Mouse (Mus musculus) adrenal gland, adult 8-10 months (tissue): ENCODE measurements around the gene Kbtbd6. TPM values are rescaled to one million over a fixed set of nuclear protein-coding genes. Genes with fewer than 3 reads are reported as not detected.
"Not testable (repeated sequence)": the region's sequence is repeated elsewhere in the genome, so short reads cannot be mapped to it uniquely, and the experiment has no call there.

Source experiments
- DNase-seq: peaks from one replicate; pipeline ENCODE4 v3.0.0; 2022
- total RNA-seq, 4 experiments: library from RNA; stranded (reverse); gene quantifications; 2 replicates each; pipeline ENCODE4 v1.2.4; 2022

Gene Kbtbd6
- total RNA-seq = under 1 TPM in 3 of 4 experiments, not detected in 1; 0.17 to 0.26 (median 0.18) TPM

DNA sequence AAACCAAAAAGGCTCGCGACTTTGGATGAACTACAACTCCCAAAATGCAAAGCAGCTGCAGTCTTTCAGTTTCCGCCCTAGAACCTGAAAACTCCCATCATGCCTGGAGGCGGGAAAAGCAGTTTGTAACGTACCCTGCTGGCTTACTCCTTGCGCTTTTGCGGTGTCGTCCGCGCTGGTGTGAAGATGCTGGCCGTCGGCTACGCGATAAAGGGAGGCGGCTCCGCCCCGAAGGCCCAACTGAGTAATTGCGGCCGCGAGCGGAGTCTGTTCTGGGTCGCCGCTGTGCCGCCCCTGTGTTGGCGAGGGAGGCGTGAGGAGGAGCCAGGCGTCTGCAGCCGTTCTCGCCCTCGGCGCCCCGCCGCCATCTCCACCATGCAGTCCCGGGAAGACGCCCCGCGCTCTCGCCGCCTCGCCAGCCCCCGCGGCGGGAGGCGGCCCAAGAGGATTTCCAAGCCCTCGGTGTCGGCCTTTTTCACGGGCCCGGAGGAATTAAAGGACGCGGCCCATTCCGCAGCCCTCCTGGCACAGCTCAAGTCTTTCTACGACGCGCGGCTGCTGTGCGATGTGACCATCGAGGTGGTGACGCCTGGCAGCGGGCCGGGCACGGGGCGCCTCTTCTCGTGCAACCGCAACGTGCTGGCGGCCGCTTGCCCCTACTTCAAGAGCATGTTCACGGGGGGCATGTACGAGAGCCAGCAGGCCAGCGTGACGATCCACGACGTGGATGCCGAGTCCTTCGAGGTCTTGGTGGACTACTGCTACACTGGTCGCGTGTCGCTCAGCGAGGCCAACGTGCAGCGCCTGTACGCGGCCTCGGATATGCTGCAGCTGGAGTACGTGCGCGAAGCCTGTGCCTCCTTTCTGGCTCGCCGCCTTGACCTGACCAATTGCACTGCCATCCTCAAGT is at the start of gene Kbtbd6:
Gene Kbtbd6, plus strand, starts transcription at position 155 of the 910 bp plus-strand sequence.
- DNase-seq = peak; percentile 70

DNA sequence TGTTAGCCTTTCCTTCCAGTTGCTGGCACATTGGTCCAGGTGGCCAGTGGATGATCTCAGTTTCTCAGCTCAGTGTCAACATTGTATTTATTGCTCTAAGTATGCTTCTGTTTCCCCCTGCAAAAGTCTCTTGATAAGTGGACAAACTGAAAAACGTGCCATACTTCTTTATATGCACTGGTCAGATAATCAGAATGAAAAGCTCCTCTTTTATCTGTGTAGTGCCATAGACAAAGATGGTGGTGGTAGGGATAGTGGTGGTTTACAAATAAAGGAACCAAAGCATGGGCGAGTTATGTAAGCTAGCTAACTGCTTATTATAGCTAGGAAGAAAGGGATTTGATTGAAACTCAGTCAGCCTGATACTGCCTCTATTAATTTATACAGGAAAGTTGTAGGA is 44.0 kb upstream of the Kbtbd6 start:
- no peak for DNase-seq

DNA sequence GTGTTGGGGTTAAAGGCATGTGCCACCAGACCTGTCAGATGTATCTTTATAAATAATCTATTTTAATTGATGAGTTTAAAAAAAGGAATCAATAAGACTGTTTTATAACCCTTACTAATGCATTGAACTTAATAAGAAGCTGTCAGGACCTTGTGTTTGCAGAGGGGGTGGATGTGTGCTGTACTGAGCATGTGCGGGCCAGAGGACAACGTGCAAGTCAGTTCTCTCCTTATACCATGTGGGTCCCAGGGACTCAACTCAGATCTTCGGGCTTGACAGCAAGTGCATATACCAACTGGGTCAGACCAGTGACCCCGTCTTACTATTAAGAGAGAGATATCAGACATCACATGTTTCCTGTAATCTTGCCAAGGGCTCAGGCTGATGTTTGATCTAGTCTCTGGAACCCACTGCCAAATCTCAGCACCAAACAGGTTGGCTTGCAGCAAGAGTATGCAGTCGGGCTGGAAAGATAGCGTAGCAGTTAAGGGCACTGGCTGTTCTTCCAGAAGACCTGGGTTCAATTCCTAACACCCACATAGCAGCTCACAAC is 42.3 kb upstream of the Kbtbd6 start:
- no peak for DNase-seq

DNA sequence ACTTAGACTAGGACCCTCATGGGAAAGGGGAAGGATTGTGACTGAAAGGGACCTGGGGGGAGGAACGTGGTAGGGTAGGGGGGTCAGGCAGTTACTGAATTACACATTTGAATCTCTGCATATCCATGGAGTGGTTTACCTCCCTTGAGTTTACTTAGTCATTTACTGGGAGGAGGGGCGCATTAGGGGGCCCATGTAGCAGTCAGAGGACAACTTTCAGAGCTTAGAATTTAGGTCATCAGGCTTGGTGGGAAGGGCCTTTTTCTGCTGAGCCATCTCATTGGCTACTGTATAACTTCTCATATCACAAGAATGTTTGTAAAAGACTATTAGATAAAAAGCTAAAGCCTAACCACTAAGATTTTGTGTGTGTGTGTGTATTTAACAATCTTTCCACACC is 41.0 kb upstream of the Kbtbd6 start:
- DNase-seq = no peak

DNA sequence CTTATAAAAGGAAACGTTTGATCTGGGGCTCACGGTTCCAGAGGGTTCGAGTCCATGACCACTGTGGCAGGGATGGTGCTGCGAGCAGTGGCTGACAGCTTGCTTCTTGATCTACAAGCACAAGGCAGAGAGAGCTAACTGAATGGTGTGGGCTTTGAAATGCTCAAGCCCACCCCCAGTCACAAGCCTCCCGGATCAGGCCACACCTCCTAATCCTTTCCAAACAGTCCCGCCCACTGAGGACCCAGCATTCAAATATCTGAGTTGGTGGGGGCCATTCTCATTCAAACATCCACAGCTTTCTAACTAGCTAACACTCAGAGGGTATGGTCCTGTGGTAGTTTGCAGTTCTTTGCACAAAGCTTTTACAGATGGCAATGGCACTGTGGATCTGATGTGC is 38.5 kb upstream of the Kbtbd6 start:
- no peak for DNase-seq

DNA sequence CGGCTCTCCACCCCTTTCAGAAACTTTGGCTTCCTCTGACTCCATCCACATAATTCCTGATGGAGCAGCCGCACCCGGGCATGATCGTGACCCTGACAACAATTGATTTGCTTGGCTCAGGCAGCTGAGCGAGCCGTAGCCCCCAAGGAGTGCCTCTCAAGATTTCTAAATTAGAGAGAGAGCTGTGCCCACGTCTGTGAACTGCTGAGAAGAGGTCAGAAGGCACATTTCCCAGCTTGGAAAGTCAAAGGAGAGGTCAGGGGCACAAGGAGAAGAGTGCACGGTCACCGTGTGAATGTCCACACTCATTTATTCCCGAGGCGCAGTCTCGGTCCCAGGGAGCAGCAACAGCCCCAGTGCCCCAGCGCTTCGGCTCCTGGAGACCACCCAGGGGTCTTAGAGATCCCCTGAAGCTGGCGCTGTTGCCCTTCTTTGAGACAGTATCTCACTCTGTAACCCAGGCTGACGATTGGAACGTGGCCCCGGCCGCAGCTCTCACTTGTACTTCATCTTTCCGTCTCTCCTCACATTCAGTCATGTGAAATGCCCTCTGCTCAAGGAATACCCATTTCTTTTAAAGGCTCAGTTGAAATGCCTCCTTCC is 31.5 kb upstream of the Kbtbd6 start:
- no peak for DNase-seq

DNA sequence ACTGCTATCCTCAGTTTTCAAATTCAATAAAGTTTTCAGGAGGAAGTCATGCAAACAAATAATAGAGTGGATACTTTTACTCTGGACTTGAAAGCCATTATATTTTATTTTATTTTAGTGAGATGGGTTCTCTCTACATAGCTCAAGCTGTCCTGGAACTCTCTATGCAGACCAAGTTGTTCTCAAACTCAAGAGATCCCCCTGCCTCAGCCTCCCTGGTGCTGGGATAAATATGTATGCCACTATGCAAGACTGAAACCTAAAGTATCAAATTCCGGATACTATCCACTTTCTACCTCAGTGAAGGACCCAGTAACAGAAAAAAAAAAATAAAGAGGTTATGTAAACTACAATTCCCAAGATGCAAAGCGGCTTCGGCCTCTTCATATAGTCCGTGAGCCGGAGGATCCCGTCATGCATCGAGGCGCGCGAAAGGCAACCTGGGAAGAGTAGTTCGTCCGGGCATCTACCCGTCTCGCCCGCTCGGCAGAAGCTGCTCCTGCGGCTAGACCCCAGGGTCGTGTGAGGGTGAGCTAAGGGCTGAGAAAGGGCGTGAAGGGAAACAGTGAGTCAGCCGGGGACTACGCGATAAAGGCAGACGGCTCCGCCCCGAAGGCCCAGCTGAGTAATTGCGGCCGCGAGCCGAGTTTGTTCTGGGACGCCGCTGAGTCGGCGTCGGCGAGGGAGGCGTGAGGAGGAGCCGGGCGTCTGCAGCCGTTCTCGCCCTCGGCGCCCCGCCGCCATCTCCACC is 25.5 kb upstream of the Kbtbd6 start, which contains the start of gene Kbtbd7:
Gene Kbtbd7, plus strand, starts transcription at position 533 of the 751 bp plus-strand sequence.
- peak; percentile 98 for DNase-seq

DNA sequence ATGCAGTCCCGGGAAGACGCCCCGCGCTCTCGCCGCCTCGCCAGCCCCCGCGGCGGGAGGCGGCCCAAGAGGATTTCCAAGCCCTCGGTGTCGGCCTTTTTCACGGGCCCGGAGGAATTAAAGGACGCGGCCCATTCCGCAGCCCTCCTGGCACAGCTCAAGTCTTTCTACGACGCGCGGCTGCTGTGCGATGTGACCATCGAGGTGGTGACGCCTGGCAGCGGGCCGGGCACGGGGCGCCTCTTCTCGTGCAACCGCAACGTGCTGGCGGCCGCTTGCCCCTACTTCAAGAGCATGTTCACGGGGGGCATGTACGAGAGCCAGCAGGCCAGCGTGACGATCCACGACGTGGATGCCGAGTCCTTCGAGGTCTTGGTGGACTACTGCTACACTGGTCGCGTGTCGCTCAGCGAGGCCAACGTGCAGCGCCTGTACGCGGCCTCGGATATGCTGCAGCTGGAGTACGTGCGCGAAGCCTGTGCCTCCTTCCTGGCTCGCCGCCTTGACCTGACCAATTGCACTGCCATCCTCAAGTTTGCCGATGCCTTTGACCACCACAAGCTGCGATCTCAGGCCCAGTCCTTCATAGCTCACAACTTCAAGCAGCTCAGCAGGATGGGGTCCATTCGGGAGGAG is 24.8 kb upstream of the Kbtbd6 start:
- DNase-seq = not testable (repeated sequence)

DNA sequence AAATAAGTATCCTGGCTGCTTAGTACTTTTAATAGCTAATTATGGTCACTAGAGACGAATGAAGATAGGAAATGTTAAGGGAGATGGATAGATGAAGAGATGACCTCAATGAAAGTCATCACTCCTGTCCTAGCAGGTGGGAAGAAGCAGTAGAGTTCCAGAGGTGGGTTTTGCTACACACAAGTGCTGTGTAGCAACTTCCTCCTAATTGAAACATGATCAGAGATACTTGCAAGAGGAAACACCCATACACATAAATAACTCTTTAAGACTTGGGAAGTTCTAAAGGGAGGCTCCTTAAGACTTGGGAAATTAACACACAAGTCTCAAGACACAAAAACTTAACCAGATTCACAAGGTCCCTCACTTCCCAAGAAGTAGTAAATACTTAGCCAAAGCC is 17.6 kb upstream of the Kbtbd6 start:
- no peak for DNase-seq

DNA sequence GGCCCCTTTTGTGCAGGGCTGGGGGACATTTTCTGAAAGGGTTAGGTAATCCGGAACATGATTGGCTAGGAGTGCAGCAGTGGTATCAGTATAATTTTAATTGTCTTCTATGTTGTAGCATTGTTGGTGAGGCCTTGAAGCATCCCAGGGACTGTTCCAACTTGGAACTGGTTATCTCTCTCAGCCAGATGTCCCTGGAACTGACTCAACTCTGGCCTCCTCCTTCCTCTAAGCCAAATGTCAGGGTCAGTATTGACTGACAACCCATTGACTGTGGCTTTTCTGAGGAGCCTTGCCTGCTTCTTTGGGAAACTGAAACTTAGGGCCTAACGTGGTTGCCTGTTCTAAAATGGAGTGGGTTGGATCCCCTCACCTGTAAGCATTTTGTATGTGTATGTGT is 11.0 kb upstream of the Kbtbd6 start:
- DNase-seq = no peak

DNA sequence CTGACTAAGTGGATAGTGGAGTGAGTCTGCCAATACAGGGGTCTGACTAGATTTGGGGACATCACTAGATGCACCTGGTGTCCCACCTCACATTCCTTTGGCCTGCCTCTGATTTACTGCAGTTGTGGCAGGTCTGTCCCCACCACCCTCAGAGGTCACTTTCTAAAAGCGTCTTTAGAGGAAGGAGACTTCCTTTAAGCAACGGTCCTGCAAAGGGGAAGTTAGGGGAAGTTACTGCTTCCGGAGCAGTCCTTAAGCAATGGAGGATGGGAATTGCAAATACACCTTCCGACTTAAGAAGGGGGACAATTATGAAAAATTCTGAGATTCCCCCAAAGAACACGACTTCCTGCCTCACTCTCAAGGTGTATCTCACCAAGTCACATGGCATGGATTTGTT is 10.2 kb upstream of the Kbtbd6 start:
- no peak for DNase-seq

DNA sequence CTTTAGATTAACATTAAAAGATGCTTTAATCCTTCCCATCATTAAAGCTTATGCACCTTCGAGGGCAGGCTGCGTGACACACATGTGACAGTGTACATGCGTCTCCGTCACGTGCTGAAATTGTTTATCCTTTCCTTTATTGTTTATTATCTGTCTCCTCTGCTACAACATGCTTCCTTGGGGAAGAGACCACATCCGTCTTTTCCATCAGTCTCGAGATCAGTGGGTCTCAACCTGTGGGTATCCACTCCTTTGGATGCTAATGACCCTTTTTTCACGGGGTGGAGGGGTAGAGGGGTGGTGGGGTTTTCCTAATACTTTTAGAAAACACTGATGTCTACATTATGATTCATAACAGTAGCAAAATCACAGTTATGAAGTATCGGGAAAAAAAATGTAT is 7.0 kb upstream of the Kbtbd6 start:
- DNase-seq = no peak

DNA sequence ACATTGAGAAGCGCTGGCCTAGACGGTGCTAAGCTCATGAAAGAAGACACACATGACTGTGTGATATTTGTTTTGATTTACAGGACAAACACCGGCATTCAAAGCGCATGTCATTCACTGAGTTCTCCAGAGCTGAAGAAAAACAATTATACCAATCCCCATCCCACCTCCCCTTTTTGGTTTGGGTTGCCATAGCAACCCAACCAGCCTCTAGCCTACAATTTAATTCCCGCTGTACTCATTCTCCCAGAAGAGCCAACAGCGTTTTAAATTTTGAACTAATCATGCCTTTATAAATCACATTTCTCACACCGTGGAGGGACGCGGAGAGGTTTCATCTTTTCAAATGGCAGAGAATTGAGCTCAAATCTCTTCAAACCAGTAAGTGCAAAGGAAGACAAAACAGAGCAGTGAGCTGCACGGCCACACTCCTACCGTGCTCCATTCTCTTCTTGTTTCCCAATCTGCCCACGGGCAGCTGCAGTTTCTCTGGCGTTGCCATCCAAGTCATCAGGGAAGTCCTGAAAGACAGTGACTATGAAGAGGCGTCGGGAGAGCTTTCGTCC is 6.5 kb upstream of the Kbtbd6 start:
- no peak for DNase-seq

DNA sequence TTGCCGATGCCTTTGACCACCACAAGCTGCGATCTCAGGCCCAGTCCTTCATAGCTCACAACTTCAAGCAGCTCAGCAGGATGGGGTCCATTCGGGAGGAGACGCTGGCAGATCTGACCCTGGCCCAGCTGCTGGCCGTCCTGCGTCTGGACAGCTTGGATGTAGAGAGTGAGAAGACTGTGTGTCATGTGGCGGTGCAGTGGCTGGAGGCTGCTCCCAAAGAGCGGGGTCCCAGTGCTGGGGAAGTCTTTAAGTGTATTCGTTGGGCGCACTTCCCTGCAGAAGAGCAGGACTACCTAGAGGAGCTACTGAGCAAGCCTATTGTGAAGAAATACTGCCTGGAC is 928 bp downstream of the Kbtbd6 start:
- DNase-seq = not testable (repeated sequence)

DNA sequence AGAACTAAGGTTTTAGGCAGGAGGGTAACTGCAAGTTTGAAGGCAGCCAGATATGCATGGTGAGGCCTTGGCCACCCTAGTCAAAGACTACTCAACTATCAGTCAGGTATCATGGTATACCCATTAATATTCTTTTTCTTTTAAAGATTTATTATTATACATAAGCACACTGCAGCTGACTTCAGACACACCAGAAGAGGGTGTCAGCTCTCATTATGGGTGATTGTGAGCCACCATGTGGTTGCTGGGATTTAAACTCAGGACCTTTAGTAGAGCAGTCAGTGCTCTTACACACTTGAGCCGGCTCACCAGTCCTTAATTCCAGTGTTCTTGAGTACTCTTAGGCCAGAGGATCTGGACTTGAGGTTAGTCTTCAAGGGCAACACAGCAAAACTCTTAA is 8.8 kb downstream of the Kbtbd6 start:
- DNase-seq = no peak

DNA sequence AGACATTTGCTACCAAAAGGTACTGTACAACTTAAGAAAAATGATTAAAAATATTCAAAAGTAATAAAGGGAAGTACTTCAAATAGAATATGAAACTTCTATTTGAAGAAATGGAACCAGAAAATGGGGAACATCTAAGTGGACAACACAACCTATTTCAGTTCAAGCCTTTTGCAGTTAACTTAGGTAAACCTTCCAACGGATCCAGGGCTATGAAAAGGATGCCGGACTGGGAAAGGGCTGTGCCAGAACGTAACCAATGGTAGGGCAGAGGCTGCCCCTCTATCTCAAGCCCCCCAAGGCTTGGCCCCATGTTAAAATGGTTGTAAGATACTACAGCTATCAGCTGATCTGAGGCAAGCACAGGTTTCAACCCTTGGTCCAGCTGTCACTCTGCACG is 9.4 kb downstream of the Kbtbd6 start:
- DNase-seq = no peak

DNA sequence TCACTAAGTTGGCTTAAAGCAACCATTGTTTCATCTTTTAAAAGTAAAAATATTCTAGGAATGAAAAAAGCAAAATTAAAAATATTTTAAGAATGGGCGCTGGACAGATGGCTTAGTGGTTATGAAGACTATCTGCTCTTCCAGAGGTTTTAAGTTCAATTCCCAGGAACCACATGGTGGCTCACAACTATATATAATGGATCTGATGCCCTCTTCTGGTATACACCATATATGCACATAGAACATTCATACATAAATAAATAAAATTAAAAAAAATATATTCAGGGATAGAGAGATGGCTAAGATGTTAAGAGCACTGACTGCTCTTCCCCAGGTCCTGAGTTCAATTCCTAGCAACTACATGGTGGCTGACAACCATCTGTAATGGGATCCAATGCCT is 14.0 kb downstream of the Kbtbd6 start:
- DNase-seq = no peak

DNA sequence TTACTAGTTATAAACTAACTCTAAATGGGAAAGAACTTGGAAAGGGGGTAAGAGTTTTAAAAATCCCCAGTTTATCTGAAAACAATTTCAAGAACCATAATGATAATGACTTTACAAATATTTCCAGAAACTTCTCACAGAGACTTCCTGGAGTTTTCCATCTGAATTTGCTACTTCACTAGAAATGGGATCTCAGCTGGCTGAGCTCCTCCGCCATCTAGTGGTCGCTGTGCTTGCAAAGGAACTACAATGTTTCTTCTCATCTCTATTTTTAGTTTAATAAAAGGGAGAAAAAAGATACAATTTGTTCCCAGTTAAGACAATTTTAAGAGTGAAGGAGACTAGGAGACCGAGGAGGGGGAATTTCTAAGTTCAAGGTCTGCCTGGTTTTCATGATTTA is 16.0 kb downstream of the Kbtbd6 start:
- DNase-seq = no peak

DNA sequence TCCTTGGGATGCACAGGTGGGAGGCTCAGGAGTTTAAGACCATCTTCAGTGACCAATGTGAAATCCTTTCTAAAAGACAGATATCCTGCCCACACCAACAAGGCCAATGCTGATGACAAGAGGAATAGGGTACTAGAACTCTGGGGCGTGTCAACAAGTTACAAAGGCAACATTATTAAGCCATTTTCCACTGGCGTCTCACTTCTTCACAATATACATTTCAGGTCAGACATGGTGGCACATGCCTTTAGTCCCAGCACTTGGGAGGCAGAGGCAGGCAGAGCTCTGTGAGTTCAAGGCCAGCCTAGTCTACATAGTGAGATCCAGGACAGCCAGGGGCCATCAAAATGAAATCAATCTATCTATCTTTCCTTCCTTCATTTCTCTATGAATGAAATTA is 21.7 kb downstream of the Kbtbd6 start:
- no peak for DNase-seq

DNA sequence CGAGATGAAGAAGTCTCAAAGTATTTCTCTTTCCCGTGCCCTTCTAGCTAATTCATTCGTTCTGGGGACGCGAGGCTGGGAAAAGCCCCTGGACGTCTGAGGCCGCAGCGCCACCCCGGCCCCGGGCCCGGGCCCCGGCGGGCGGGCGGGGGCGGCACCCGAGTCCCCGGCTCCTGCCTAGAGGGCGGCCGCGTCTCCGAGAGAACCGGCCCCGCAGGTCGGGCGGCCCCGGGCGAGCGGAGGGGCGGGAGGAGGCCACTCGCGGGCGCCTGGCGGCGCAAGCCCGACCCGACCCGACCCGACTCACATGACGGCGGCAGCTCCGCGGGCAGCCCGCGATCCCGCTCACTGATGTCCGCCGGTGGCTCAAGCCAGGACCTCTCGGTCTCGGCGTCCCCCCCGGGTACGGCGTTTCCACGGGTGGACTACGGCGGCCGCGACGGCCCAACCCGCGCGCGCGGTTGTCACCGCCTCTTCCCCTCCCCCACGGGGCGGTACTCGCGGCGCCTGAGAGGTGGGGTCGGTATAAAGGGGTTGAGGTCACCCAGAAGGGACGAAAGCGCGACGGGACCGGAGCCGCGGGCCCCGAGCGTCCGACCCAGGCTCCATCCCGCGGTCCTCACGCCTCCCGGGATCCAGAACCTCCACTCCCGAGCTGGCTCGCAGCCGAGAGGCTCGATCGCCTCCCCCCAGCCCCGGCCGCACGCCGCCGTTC is 29.1 kb downstream of the Kbtbd6 start, which contains the start of gene Elf1:
Gene Elf1, plus strand, starts transcription at position 571 of the 715 bp plus-strand sequence.
- DNase-seq = peak; percentile 93
